Mouse (Mus musculus) lung, postnatal 0 days (tissue): ENCODE data around the gene Synrg.

ENCODE experiments used
- CTCF ChIP-seq: IDR thresholded peaks from 2 replicates; pipeline ENCODE4 v1.5.1; 2016; ENCODE audit warnings: antibody characterized with exemption, mild to moderate bottlenecking
- EP300 ChIP-seq: IDR thresholded peaks from 2 replicates; pipeline ENCODE4 v1.6.1; 2016; ENCODE audit warnings: antibody characterized with exemption, mild to moderate bottlenecking, control low read depth

DNA sequence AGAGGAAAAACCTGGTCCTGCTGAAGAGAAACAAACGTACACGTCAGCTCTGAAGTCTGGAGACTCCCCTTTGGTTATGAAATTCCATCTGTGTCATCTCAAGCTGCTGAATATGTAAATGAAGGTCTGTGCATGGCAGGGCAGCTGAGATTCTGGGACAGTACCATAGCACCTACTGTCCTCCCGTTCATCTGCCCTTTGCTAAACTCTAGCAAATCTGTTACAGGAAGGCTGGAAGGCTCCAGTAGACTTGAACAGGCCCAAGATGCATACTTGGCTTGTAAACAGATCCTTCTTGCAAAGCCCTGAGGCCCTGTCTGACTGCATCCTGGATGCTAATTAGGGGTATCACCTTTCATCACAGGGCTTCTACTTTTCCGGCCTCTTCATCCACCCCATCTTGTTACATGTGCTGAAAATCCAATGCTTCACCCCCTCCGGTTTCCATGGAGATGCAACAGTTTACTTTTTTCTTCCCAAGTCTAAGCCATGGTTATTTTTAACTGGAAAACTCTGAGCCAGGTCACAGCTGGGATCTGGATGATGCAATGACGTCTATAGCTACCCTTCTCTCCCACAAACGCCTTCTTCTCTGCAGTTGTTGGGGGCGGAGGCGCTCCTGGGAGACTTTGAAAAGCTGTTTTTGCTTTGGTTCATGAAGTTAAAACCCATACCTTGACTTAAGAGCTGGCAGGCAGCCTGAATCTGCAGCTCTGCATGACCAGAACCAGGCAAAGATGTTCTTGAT lies 108.8 kb downstream of the Synrg start:
- no peak for TF ChIP-seq EP300
- TF ChIP-seq CTCF, result no peak
